Mouse (Mus musculus) liver, embryonic 12.5 days (tissue): ENCODE measurements at regions not wholly inside any gene's neighbourhood (a gene's known extent, or its start where the extent isn't known, plus 50 kb on each side); places are given as distances from the start of the nearest gene placed in this dataset.
A peak's percentile ranks its signal among the peaks of the same experiment; 100 is the strongest.

Source experiments
- ATAC-seq: fragments of 200-750 bp; cut with Nextera tagmentation; 2 replicates; pipeline ENCODE4 v1.8.0; 2017; ENCODE audit warnings: moderate number of reproducible peaks, mild to moderate bottlenecking, moderate library complexity
- H3K27ac ChIP-seq: fragments of 300-500 bp; sonication (generic); 2 replicates; pipeline ENCODE4 v1.5.1; 2016; ENCODE audit warnings: mild to moderate bottlenecking
- H3K27me3 ChIP-seq: fragments of 300-500 bp; sonication (generic); replicated peaks from 2 replicates; pipeline ENCODE4 v1.6.1; 2016; ENCODE audit warnings: mild to moderate bottlenecking, moderate library complexity
- H3K36me3 ChIP-seq: fragments of 300-500 bp; sonication (generic); 2 replicates; pipeline ENCODE4 v1.6.1; 2016; ENCODE audit warnings: mild to moderate bottlenecking, moderate library complexity
- H3K4me1 ChIP-seq: fragments of 300-500 bp; sonication (generic); 2 replicates; pipeline ENCODE4 v1.6.1; 2016
- H3K4me2 ChIP-seq: fragments of 300-500 bp; sonication (generic); 2 replicates; pipeline ENCODE4 v1.6.1; 2016; ENCODE audit warnings: mild to moderate bottlenecking, moderate library complexity
- H3K4me3 ChIP-seq: fragments of 300-500 bp; sonication (generic); 2 replicates; pipeline ENCODE4 v1.5.1; 2016; ENCODE audit warnings: mild to moderate bottlenecking, moderate library complexity
- H3K9ac ChIP-seq: fragments of 300-500 bp; sonication (generic); 2 replicates; pipeline ENCODE4 v1.6.1; 2016; ENCODE audit warnings: mild to moderate bottlenecking, moderate library complexity
- H3K9me3 ChIP-seq: fragments of 300-500 bp; sonication (generic); replicated peaks from 2 replicates; pipeline ENCODE4 v1.6.1; 2016; ENCODE audit warnings: mild to moderate bottlenecking, moderate library complexity
- WGBS: fragments of 180-500 bp; shearing (Covaris S2); methylation state at CpG from one replicate; pipeline ENCODE4 v1.1.7; 2016; ENCODE audit not compliant: insufficient replicate concordance; 5-methylcytosine and 5-hydroxymethylcytosine counted together

GRCm38 (mm10) chr6:94778797-94779196 is 78.8 kb upstream of the Lrig1 start:
- Histone ChIP-seq H3K27ac (no peak overlapping the region), H3K4me3 (no peak overlapping the region), H3K9me3 (no peaks in the 10 kb centered on the region; the same call in 1 of the 2 replicates), H3K27me3 (peaks cover 27% of the 10 kb centered on the region), H3K4me2 (no peak overlapping the region), H3K9ac (no peak overlapping the region), H3K4me1 (no peaks in the 10 kb centered on the region), H3K36me3 (no peaks in the 10 kb centered on the region)
- 67% methylated on average over 1 of the region's 1 CpGs for WGBS
- no peak for ATAC-seq

GRCm38 (mm10) chr6:94776585-94776984 is 76.6 kb upstream of the Lrig1 start:
- Histone ChIP-seq H3K4me2 (no peak overlapping the region), H3K9ac (no peak overlapping the region), H3K36me3 (no peaks in the 10 kb centered on the region), H3K27ac (no peak overlapping the region), H3K4me1 (no peaks in the 10 kb centered on the region), H3K9me3 (no peaks in the 10 kb centered on the region; the same call in 1 of the 2 replicates), H3K4me3 (no peak overlapping the region), H3K27me3 (peaks cover 49% of the 10 kb centered on the region)
- WGBS = 56% methylated on average over 4 of the region's 4 CpGs
- no peak for ATAC-seq

GRCm38 (mm10) chr6:94774871-94775270 is 74.9 kb upstream of the Lrig1 start:
- Histone ChIP-seq H3K4me3 (no peak overlapping the region), H3K4me1 (no peaks in the 10 kb centered on the region), H3K36me3 (no peaks in the 10 kb centered on the region), H3K4me2 (no peak overlapping the region), H3K27ac (no peak overlapping the region), H3K27me3 (peaks cover 65% of the 10 kb centered on the region), H3K9me3 (no peaks in the 10 kb centered on the region; the same call in 1 of the 2 replicates), H3K9ac (no peak overlapping the region)
- 86% methylated on average over 3 of the region's 3 CpGs for WGBS
- ATAC-seq = no peak

GRCm38 (mm10) chr6:94773604-94774486 is 73.9 kb upstream of the Lrig1 start:
- Histone ChIP-seq H3K4me3 (no peak overlapping the region), H3K4me1 (no peaks in the 10 kb centered on the region), H3K4me2 (peak overlapping the region; percentile 45), H3K9ac (no peak overlapping the region), H3K36me3 (no peaks in the 10 kb centered on the region), H3K9me3 (no peaks in the 10 kb centered on the region; the same call in 1 of the 2 replicates), H3K27me3 (peaks cover 68% of the 10 kb centered on the region), H3K27ac (no peak overlapping the region)
- 4% methylated on average over 27 of the region's 27 CpGs for WGBS
- ATAC-seq = no peak

- H3K27me3 ChIP-seq = peaks cover 65% of the 10 kb centered on the region
- no peak for ATAC-seq
- no peaks in the 10 kb centered on the region; the same call in 1 of the 2 replicates for H3K9me3 ChIP-seq
- H3K36me3 ChIP-seq = no peaks in the 10 kb centered on the region
- no peak overlapping the region for H3K9ac ChIP-seq
- peak overlapping the region; percentile 45 for H3K4me2 ChIP-seq
- WGBS = 17% methylated on average over 12 of the region's 12 CpGs
- H3K4me1 ChIP-seq = no peaks in the 10 kb centered on the region
- H3K4me3 ChIP-seq = no peak overlapping the region
- no peak overlapping the region for H3K27ac ChIP-seq
Measured at GRCm38 (mm10) chr6:94772868-94773603, 73.1 kb upstream of the Lrig1 start.

GRCm38 (mm10) chr6:94772391-94772790 is 72.4 kb upstream of the Lrig1 start:
- Histone ChIP-seq H3K27ac (no peak overlapping the region), H3K9ac (no peak overlapping the region), H3K27me3 (peaks cover 71% of the 10 kb centered on the region), H3K36me3 (no peaks in the 10 kb centered on the region), H3K9me3 (no peaks in the 10 kb centered on the region; the same call in 1 of the 2 replicates), H3K4me2 (no peak overlapping the region), H3K4me1 (no peaks in the 10 kb centered on the region), H3K4me3 (no peak overlapping the region)
- ATAC-seq = no peak
- WGBS = 24% methylated on average over 7 of the region's 7 CpGs

GRCm38 (mm10) chr6:94768230-94768629 is 68.3 kb upstream of the Lrig1 start:
- ATAC-seq = no peak
- no peak overlapping the region for H3K4me2 ChIP-seq
- H3K4me1 ChIP-seq = no peaks in the 10 kb centered on the region
- no peak overlapping the region for H3K27ac ChIP-seq
- H3K9ac ChIP-seq = no peak overlapping the region
- 64% methylated on average over 5 of the region's 5 CpGs for WGBS
- no peaks in the 10 kb centered on the region for H3K9me3 ChIP-seq
- H3K36me3 ChIP-seq = no peaks in the 10 kb centered on the region
- no peak overlapping the region for H3K4me3 ChIP-seq
- H3K27me3 ChIP-seq = peaks cover 58% of the 10 kb centered on the region

GRCm38 (mm10) chr6:94765724-94766123 is 65.8 kb upstream of the Lrig1 start:
- WGBS = 49% methylated on average over 6 of the region's 6 CpGs
- ATAC-seq = peak; percentile 55; the same call in 1 of the 2 replicates
- Histone ChIP-seq H3K4me3 (no peak overlapping the region), H3K36me3 (no peaks in the 10 kb centered on the region), H3K4me1 (no peaks in the 10 kb centered on the region), H3K27me3 (peaks cover 54% of the 10 kb centered on the region), H3K9me3 (no peaks in the 10 kb centered on the region), H3K27ac (no peak overlapping the region), H3K9ac (no peak overlapping the region), H3K4me2 (no peak overlapping the region)

- WGBS = 25% methylated on average over 6 of the region's 6 CpGs
- ATAC-seq = no peak
- Histone ChIP-seq H3K9me3 (no peaks in the 10 kb centered on the region), H3K9ac (no peak overlapping the region), H3K4me2 (no peak overlapping the region), H3K4me3 (no peak overlapping the region), H3K4me1 (no peaks in the 10 kb centered on the region), H3K36me3 (no peaks in the 10 kb centered on the region), H3K27me3 (peaks cover 60% of the 10 kb centered on the region), H3K27ac (no peak overlapping the region)
Measured at GRCm38 (mm10) chr6:94761341-94761740, 61.4 kb upstream of the Lrig1 start.

GRCm38 (mm10) chr6:94760629-94761111 is 60.7 kb upstream of the Lrig1 start:
- Histone ChIP-seq H3K4me2 (no peak overlapping the region), H3K27me3 (peaks cover 63% of the 10 kb centered on the region), H3K36me3 (no peaks in the 10 kb centered on the region), H3K9me3 (no peaks in the 10 kb centered on the region), H3K9ac (no peak overlapping the region), H3K27ac (no peak overlapping the region), H3K4me1 (no peaks in the 10 kb centered on the region), H3K4me3 (no peak overlapping the region)
- ATAC-seq = peak; percentile 46; the same call in 1 of the 2 replicates
- WGBS = 20% methylated on average over 17 of the region's 17 CpGs

- no peaks in the 10 kb centered on the region for H3K4me1 ChIP-seq
- H3K27me3 ChIP-seq = peaks cover 68% of the 10 kb centered on the region
- H3K36me3 ChIP-seq = no peaks in the 10 kb centered on the region
- H3K27ac ChIP-seq = no peak overlapping the region
- no peak overlapping the region for H3K4me2 ChIP-seq
- no peak overlapping the region for H3K9ac ChIP-seq
- no peaks in the 10 kb centered on the region for H3K9me3 ChIP-seq
- H3K4me3 ChIP-seq = no peak overlapping the region
- 60% methylated on average over 1 of the region's 1 CpGs for WGBS
- no peak for ATAC-seq
Measured at GRCm38 (mm10) chr6:94759649-94760048, 59.7 kb upstream of the Lrig1 start.

GRCm38 (mm10) chr6:94756006-94756405 is 56.0 kb upstream of the Lrig1 start:
- no peak for ATAC-seq
- 74% methylated on average over 4 of the region's 4 CpGs for WGBS
- Histone ChIP-seq H3K9me3 (no peaks in the 10 kb centered on the region), H3K4me2 (no peak overlapping the region), H3K9ac (no peak overlapping the region), H3K27me3 (peaks cover 52% of the 10 kb centered on the region), H3K27ac (no peak overlapping the region), H3K4me3 (no peak overlapping the region), H3K36me3 (no peaks in the 10 kb centered on the region), H3K4me1 (no peaks in the 10 kb centered on the region)
